Mouse (Mus musculus): ENCODE measurements around the gene AL731706.1.
"Not testable (repeated sequence)": the region's sequence is repeated elsewhere in the genome, so short reads cannot be mapped to it uniquely, and the experiment has no call there.

Gene AL731706.1

GRCm38 (mm10) chr2:136891068-136891950 is at the start of gene AL731706.1, which contains the start of the genes Slx4ip and Mkks:
Gene AL731706.1 (minus strand): TSS chr2:136891389.
Gene Slx4ip (plus strand): TSS chr2:136891218.
Gene Mkks (minus strand): TSS chr2:136891389.
- peak; percentile 99 for DNase-seq

GRCm38 (mm10) chr2:136938249-136938648 is 47.1 kb upstream of the AL731706.1 start:
- no peak for DNase-seq

- no peak for DNase-seq
Measured at GRCm38 (mm10) chr2:136936391-136937288, 45.5 kb upstream of the AL731706.1 start.

DNA sequence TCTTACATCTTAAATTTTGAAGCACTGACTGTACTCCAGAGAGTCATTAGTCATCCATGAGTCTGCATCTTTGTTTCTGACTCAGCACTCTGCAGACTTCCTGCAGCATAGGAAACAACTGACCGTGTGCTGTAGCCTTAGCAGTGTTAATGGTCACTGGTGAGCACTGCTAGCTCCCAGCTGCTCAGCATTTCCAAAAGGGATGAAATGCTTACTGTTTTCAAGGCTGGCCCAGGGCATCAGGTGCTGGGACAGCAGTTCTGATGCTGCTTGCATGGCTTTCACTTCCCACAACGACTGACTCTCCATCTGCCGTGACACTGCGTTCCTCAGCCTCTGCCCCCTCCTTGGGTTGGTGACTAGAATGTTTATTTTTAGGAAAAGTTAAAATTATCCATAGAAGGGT is 29.8 kb upstream of the AL731706.1 start:
- peak; percentile 57 for DNase-seq

DNA sequence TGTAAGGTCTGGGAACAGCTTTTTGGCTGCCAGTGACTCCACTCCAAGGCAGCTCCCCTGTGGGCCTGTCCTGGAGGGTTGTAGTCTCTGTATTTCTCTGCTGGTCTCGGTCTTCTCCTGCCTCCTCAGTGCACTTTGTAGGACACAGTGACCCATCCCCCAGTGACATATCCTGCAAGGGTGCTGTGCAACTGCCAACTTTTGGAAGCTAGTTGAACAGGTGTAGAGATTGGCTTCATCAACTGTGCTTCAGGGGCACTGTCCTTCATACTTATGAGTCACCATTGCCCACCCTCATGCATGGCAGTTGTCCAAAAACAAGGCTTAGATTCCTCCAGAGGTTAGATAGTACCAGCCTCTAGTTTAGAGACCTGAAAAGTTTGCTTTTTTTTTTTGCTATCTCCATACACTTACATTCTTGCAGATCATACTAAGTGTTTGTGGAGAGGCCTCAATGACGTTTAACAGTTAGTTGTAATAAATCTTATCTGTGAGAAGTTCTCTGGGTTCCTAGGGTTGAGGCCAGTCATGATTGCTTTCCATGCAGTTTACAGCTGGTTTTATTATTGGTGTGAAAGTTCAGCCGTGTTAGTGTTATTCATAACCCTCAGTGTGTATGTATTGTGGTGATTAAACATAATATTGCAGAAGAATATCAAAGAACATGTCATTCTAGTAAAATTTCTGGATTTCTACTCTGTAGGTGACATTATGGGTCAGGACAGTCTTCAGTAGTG is 29.2 kb upstream of the AL731706.1 start:
- DNase-seq, result no peak

DNA sequence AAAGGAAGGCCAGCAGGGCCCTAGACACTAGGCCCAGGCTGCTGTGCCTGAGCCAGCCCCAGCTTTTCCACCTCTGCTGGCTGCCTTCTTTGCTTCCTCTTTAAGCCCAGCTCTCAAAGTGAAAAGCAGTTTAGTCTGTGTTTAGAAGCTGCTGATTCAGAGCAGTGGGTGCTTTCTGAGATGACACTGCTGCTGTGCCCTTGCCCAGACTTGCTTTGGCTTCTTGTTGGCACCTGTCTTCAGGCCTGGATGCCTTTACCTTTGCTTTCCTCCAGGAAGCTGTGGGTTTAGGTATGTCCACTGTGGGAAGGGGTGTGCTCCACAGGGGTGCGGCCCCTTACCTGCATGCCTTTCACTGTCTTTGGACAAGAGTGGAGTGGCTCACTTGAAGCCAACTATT is 28.2 kb upstream of the AL731706.1 start:
- no peak for DNase-seq

DNA sequence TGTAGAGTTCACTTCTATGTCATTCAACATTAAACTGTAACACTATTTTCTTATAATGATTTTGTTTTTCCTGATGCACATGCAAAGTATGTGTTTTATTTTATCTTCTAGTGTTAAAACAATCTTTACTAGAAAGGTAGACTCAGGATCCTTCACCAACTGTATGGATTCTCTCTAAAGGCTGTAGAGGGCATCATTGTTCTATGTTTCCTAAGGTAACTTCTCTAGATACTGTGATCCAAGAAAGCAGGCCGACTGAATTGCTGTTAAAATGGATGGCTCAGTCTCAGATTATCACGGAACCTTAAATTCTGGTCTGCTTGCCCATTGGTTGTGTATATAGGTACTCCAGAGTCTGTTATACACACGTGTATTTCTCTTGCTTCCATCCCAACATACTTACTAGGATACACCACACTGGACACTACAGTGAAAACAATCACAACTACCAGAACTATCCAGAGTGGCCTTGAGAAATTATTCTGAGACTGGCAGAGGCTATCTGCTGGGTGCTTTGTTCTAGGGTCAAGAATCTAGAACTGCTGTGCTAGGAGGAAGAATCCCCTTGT is 23.2 kb upstream of the AL731706.1 start:
- DNase-seq, result no peak

DNA sequence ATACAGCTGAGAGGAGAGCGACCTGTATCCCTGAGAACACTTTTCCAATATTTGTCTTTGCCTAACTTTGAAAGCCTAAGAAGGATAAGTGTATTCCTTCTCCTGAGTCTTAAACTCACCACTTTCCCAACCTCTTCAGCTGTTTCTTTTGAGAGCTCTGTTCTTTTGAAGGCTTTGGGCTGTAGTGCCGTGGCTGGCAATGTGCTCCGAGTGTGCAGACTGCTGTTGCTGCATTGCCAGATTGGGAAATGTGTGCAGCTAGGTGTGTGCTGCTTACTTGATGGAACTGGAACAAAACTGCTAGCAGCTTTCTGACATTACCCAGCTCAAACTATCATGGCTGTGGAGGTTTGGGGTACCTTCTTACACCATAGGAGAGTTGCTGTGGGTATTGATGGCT is 21.8 kb upstream of the AL731706.1 start:
- DNase-seq, result no peak

GRCm38 (mm10) chr2:136911958-136912411 is 20.8 kb upstream of the AL731706.1 start:
- no peak for DNase-seq

- no peak for DNase-seq
Measured at GRCm38 (mm10) chr2:136909298-136909697, 18.1 kb upstream of the AL731706.1 start.

GRCm38 (mm10) chr2:136908596-136908995 is 17.4 kb upstream of the AL731706.1 start:
- DNase-seq, result no peak

DNA sequence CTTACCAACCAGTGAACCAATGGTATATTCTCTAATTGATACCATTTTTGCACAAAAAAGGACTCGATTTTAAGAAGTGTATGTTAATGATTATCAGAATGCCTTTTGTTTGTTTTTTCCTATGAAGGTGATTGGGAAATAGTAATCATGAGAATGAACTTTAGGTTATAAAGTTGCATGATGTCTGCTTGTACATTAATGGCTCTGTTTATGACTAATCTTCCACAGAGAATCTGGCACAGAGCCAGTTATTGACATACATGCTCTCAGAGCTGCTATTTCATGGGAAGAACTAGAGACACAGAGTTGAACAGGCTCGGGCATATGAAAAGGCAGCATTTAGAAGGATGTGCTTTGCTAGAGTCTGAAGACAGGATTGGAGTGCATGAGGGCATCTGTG is 4.9 kb upstream of the AL731706.1 start:
- no peak for DNase-seq

DNA sequence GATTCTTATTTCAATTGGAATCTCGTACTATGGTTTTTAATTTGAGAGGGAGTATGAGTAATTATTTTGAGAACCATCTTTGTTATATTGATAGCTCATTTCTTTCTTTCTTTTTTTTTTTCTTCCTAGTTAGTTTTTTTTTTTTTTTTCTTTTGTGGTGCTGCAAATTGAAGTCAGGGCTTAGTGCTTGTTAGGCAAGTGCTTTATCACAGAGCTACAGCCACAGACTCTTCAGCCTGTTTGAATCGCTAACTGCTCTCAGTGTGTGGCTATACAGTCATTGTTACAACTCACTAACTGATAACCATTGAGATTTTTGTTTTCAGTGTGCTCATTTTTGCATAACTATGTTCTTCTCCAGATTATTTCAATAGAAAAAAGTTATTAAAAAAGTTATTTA is 3.3 kb upstream of the AL731706.1 start:
- no peak for DNase-seq

- DNase-seq, result peak; percentile 93
Measured at GRCm38 (mm10) chr2:136891951-136892371, 772 bp upstream of the AL731706.1 start.

DNA sequence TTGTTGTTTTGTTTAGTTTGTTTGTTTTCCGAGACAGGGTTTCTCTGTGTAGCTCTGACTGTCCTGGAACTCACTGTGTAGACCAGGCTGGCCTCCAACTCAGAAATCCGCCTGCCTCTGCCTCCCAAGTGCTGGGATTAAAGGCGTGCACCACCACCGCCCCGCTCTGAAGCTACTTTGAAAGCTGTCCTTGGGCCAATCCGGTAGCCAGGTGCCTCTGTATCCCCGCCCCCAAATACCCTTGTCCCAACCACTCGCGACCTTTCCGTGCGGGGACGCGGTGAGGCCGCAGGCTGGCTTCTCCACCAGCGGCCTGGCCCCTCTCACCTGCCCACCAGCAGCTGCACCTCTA is 497 bp downstream of the AL731706.1 start:
- DNase-seq, result not testable (repeated sequence)

DNA sequence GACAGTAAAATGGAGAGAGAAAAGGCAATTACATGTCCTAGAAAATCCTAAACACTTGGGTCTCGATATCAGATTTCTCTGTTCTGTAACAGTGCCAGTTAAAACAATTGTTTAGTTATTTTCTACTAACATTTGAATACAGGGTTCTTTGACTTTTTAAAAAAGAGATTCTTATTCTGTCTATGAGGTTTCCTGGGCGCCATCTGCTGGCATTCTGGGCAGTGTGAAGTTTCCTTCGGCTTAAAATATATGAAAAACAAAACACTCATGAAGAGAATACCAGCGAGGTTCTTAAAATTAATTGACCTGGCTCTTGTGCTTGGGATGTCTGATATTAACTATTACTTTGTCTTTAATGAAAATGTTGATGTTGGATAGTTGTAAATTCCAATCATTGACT is 4.3 kb downstream of the AL731706.1 start:
- peak; percentile 10 for DNase-seq

DNA sequence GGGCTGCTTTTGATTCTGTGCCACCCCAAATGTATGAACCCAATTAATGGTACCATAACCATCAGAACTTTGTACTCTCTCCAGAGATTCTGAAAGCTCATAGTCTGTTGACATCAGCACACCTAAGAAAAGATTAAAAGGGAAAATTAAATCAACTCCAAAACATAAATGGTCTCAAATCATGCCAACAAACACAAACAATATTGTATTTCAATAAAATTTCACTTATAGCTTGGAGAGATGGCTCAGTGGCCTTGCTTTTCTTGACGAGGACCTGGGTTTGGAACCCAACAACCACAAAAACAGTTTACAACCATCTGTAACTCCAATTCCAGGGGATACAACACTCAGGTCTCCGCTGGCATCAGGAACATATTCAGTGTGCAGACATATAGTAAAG is 5.6 kb downstream of the AL731706.1 start, which contains the start of gene AL731706.2:
Gene AL731706.2, minus strand, starts transcription at position 101 of the 400 bp plus-strand sequence.
- DNase-seq, result no peak

GRCm38 (mm10) chr2:136854543-136855388 is 36.4 kb downstream of the AL731706.1 start:
- DNase-seq, result no peak

DNA sequence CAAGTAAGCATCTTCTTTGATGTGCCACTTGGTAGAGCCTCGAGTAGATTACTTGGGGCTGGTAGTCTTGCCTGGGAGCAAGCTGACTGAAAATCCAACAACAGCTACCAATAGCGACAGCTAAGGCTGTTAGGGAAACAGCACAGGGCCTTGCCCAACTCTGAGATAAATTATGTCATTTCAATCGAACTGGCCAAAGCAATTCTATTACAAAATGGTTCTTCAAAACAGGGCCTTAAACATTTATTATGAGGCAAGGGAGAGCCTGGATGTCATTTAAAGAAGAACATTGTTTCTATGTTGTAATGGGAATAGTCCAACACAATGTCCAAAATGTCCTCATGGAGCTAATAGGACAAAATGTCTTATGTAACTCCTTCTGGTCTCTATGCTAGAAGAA is 40.8 kb downstream of the AL731706.1 start:
- no peak for DNase-seq

DNA sequence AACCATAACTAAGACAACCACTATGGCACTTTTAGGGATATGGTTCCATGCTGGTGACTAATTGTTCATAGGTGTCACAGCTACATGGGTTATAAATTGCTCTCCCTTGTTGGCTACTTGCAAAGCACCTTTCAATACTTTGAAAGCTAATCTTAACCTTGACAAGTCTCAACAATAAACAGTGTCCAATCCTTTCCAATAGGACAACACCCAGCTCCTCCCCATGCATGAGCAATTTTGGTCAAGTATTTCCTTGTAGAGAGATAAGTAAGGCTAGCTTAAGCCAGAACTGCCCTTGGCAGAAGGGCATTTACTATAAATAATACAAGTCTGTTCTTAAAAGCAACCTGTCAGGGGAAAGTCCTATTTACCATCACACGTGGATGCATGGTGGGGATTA is 53.2 kb downstream of the AL731706.1 start:
- no peak for DNase-seq

DNA sequence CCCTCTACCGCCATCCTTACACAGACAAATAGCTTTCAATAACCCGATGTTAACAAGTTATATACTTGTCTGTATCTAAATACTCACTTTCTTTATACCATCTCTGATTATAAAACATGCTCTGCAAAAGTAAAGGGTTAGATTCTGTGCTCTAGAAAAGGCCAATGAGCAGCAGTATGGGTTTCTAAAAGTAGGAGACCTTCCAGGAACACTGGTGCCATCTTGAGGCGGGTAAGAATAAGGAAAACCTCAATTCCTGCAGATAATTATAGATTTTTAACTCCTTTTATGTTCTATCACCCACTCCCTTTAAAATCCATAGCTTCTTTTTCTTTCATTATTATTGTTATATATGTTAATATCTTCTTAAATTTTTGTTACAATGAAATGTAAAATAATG is 55.3 kb downstream of the AL731706.1 start:
- DNase-seq, result no peak

All from liver (tissue).